Mouse (Mus musculus): Measurements from ENCODE around the gene Tcl1b5. TPM values are rescaled to one million over a fixed set of nuclear protein-coding genes. Genes with fewer than 3 reads are reported as not detected.
"Not testable (repeated sequence)": the region's sequence is repeated elsewhere in the genome, so short reads cannot be mapped to it uniquely, and the experiment has no call there.

Gene Tcl1b5
- total RNA-seq (2015; ENCODE audit: low replicate concordance): not detected in 2 replicates
- not detected in 2 replicates for total RNA-seq (2017; ENCODE audit: low replicate concordance)

GRCm38 (mm10) chr12:105176044-105176443 is at the start of gene Tcl1b5:
Tcl1b5 (plus strand) TSS chr12:105176344.
- ATAC-seq (replicated peaks; ENCODE audit: low FRiP score, poor library complexity, severe bottlenecking): not testable (repeated sequence)

GRCm38 (mm10) chr12:105126516-105126915 is 49.6 kb upstream of the Tcl1b5 start:
- no peak for ATAC-seq (replicated peaks; ENCODE audit: low FRiP score, poor library complexity, severe bottlenecking)

GRCm38 (mm10) chr12:105127607-105128006 is 48.5 kb upstream of the Tcl1b5 start:
- ATAC-seq (replicated peaks; ENCODE audit: low FRiP score, poor library complexity, severe bottlenecking): no peak

GRCm38 (mm10) chr12:105129494-105130205 is 46.5 kb upstream of the Tcl1b5 start:
- ATAC-seq (replicated peaks; ENCODE audit: low FRiP score, poor library complexity, severe bottlenecking): peak; percentile 74

- ATAC-seq (replicated peaks; ENCODE audit: low FRiP score, poor library complexity, severe bottlenecking): not testable (repeated sequence)
Measured at GRCm38 (mm10) chr12:105134167-105134566, 42.0 kb upstream of the Tcl1b5 start.

- not testable (repeated sequence) for ATAC-seq (replicated peaks; ENCODE audit: low FRiP score, poor library complexity, severe bottlenecking)
Measured at GRCm38 (mm10) chr12:105134826-105135225, 41.3 kb upstream of the Tcl1b5 start.

- ATAC-seq (replicated peaks; ENCODE audit: low FRiP score, poor library complexity, severe bottlenecking): not testable (repeated sequence)
Measured at GRCm38 (mm10) chr12:105137729-105138128, 38.4 kb upstream of the Tcl1b5 start.

- no peak for ATAC-seq (replicated peaks; ENCODE audit: low FRiP score, poor library complexity, severe bottlenecking)
Measured at GRCm38 (mm10) chr12:105143096-105143495, 33.0 kb upstream of the Tcl1b5 start.

- peak; percentile 67; the same call in 1 of the 2 replicates for ATAC-seq (replicated peaks; ENCODE audit: low FRiP score, poor library complexity, severe bottlenecking)
Measured at GRCm38 (mm10) chr12:105144928-105145327, 31.2 kb upstream of the Tcl1b5 start.

GRCm38 (mm10) chr12:105145714-105146113 is 30.4 kb upstream of the Tcl1b5 start, which contains the start of gene Tcl1b2:
Tcl1b2 (plus strand) TSS chr12:105146014.
- ATAC-seq (replicated peaks; ENCODE audit: low FRiP score, poor library complexity, severe bottlenecking): no peak

- not testable (repeated sequence) for ATAC-seq (replicated peaks; ENCODE audit: low FRiP score, poor library complexity, severe bottlenecking)
Measured at GRCm38 (mm10) chr12:105155286-105155685, 20.9 kb upstream of the Tcl1b5 start.

GRCm38 (mm10) chr12:105158842-105159241 is 17.3 kb upstream of the Tcl1b5 start:
- ATAC-seq (replicated peaks; ENCODE audit: low FRiP score, poor library complexity, severe bottlenecking): no peak

- no peak for ATAC-seq (replicated peaks; ENCODE audit: low FRiP score, poor library complexity, severe bottlenecking)
Measured at GRCm38 (mm10) chr12:105159390-105159789, 16.8 kb upstream of the Tcl1b5 start, which contains the start of gene Tcl1b1. Tcl1b1 (plus strand) TSS chr12:105159690.

GRCm38 (mm10) chr12:105166734-105167133 is 9.4 kb upstream of the Tcl1b5 start:
- ATAC-seq (replicated peaks; ENCODE audit: low FRiP score, poor library complexity, severe bottlenecking): no peak

- ATAC-seq (replicated peaks; ENCODE audit: low FRiP score, poor library complexity, severe bottlenecking): no peak
Measured at GRCm38 (mm10) chr12:105173366-105173765, 2.8 kb upstream of the Tcl1b5 start.

GRCm38 (mm10) chr12:105174318-105174717 is 1.8 kb upstream of the Tcl1b5 start:
- peak; percentile 93 for ATAC-seq (replicated peaks; ENCODE audit: low FRiP score, poor library complexity, severe bottlenecking)

GRCm38 (mm10) chr12:105181040-105181644 is 5.0 kb downstream of the Tcl1b5 start:
- ATAC-seq (replicated peaks; ENCODE audit: low FRiP score, poor library complexity, severe bottlenecking): not testable (repeated sequence)

GRCm38 (mm10) chr12:105188980-105189379 is 12.8 kb downstream of the Tcl1b5 start:
- ATAC-seq (replicated peaks; ENCODE audit: low FRiP score, poor library complexity, severe bottlenecking): peak; percentile 88

GRCm38 (mm10) chr12:105190743-105191142 is 14.6 kb downstream of the Tcl1b5 start, which contains the start of gene Tcl1b3:
Tcl1b3 (plus strand) TSS chr12:105191043.
- not testable (repeated sequence) for ATAC-seq (replicated peaks; ENCODE audit: low FRiP score, poor library complexity, severe bottlenecking)

GRCm38 (mm10) chr12:105199684-105200497 is 23.7 kb downstream of the Tcl1b5 start:
- ATAC-seq (replicated peaks; ENCODE audit: low FRiP score, poor library complexity, severe bottlenecking): not testable (repeated sequence)
